Mouse (Mus musculus) liver (tissue): ENCODE data around the gene Wnk4.
A peak's percentile ranks its signal among the peaks of the same experiment; 100 is the strongest.
"Not testable (repeated sequence)": the region's sequence is repeated elsewhere in the genome, so short reads cannot be mapped to it uniquely, and the experiment has no call there.

ENCODE experiments used
- DNase-seq: peaks from one replicate; pipeline ENCODE4 v3.0.0-alpha.2; 2020; ENCODE audit warnings: mixed read lengths

The Wnk4 gene

DNA sequence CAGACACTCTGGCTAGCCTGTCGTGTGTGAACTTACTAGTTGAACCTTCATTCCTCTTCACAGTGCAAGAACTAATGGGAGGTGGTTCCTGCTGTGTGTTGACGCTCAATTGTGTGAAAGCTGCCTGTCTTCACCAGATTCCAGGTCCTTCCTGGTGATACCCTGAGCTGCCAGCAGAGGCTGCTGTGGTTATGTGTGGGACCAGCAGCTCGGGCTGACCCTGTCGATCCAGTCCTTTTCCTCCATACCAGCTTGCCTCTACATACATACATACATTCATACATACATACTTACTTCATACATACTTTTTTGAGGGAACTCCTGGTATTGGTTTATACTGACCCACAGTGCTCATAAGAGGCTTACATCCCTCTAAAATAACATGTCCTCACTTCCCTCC is 63.2 kb downstream of the Wnk4 start:
- DNase-seq = peak; percentile 74

- DNase-seq = no peak
These were observed 64.4 kb downstream of the Wnk4 start, which contains the start of gene Aoc2 for GRCm38 (mm10) chr11:101324763-101325162. Gene Aoc2 (plus strand): TSS chr11:101325063.

DNA sequence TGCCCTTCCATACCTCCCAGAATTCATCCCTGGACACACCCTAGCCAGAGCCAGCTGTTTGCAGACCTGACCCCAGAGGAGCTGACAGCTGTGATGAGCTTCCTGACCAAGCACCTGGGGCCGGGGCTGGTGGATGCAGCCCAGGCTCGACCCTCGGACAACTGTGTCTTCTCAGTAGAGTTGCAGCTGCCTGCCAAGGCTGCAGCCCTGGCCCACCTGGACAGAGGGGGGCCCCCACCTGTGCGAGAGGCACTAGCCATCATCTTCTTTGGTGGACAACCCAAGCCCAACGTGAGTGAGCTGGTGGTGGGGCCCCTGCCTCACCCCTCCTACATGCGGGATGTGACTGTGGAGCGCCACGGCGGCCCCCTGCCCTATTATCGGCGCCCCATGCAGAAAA is 64.8 kb downstream of the Wnk4 start:
- not testable (repeated sequence) for DNase-seq

GRCm38 (mm10) chr11:101326147-101326546 is 65.8 kb downstream of the Wnk4 start:
- no peak for DNase-seq
